Comparison of ENCODE assay signal across 13 mouse cellular contexts in genomic region chr7:83077919-83078265, GRCm38 (mm10).
DNase-seq lines count a peak whose midpoint lies in the region; ATAC-seq and TF ChIP-seq lines count a peak whose summit lies in the region.
"Had no signal": no experiment of that assay in that cellular context is flagged by ENCODE, and none has a peak within 500 bp of the region (broad histone marks: within the 10 kb centered on the region; RNA-seq: fewer than 3 reads in every experiment).

No protein-coding gene starts in this region.

- no peak for ATAC-seq in midbrain, postnatal 0 days (ENCODE audit: low FRiP score)
- no peak for ATAC-seq in limb, embryonic 13.5 days (ENCODE audit: low FRiP score, low read depth)
- ATAC-seq in stomach, embryonic 16.5 days (ENCODE audit: insufficient read depth, low FRiP score) = no peak
- ATAC-seq: CD4-positive, CD25-positive, alpha-beta regulatory T cell, adult 4 months had no signal

- H3K9me3 ChIP-seq in midbrain, embryonic 10.5 days (replicated peaks) = no peaks in the 10 kb centered on the region
- H3K9me3 ChIP-seq in midbrain, postnatal 0 days (ENCODE audit: low read length) = no peaks in the 10 kb centered on the region
- H3K9me3 ChIP-seq in hindbrain, embryonic 10.5 days = no peaks in the 10 kb centered on the region
- H3K9me3 ChIP-seq in limb, embryonic 13.5 days = no peaks in the 10 kb centered on the region
- H3K9me3 ChIP-seq in stomach, embryonic 16.5 days (replicated peaks; ENCODE audit: control insufficient read depth, low read length) = no peaks in the 10 kb centered on the region
- H3K9me3 ChIP-seq: embryonic facial prominence, embryonic 13.5 days had no signal

- H3K27ac ChIP-seq in midbrain, embryonic 10.5 days (replicated peaks) = peak overlapping the region; percentile 81
- H3K27ac ChIP-seq in midbrain, postnatal 0 days (ENCODE audit: low read depth, low read length) = no peak overlapping the region
- H3K27ac ChIP-seq in hindbrain, embryonic 10.5 days = peak overlapping the region; percentile 80
- peak overlapping the region; percentile 63; the same call in 1 of the 2 replicates for H3K27ac ChIP-seq in limb, embryonic 13.5 days
- peak overlapping the region; percentile 84 for H3K27ac ChIP-seq in stomach, embryonic 16.5 days (ENCODE audit: low read length)
- H3K27ac ChIP-seq: liver, embryonic 14.5 days had no signal

- peaks cover 23% of the 10 kb centered on the region for H3K27me3 ChIP-seq in midbrain, embryonic 10.5 days (ENCODE audit: low read depth, poor library complexity, severe bottlenecking)
- H3K27me3 ChIP-seq in midbrain, postnatal 0 days (ENCODE audit: insufficient read depth, low read length) = no peaks in the 10 kb centered on the region
- no peaks in the 10 kb centered on the region for H3K27me3 ChIP-seq in hindbrain, embryonic 10.5 days (ENCODE audit: insufficient read depth, poor library complexity, severe bottlenecking)
- H3K27me3 ChIP-seq in limb, embryonic 13.5 days = no peaks in the 10 kb centered on the region
- no peaks in the 10 kb centered on the region for H3K27me3 ChIP-seq in stomach, embryonic 16.5 days (ENCODE audit: control insufficient read depth, insufficient read depth, low read length)
- H3K27me3 ChIP-seq: embryonic facial prominence, embryonic 13.5 days had no signal

- H3K9ac ChIP-seq in midbrain, postnatal 0 days (replicated peaks; ENCODE audit: low read length, poor library complexity, severe bottlenecking) = no peak overlapping the region
- H3K9ac ChIP-seq in limb, embryonic 13.5 days = no peak overlapping the region
- 0 out of 2 replicates have a peak overlapping the region, but pooled peaks have one; percentile 28 for H3K9ac ChIP-seq in stomach, embryonic 16.5 days (ENCODE audit: low read length)
- H3K9ac ChIP-seq: embryonic facial prominence, embryonic 13.5 days; liver, embryonic 14.5 days had no signal

- H3K4me3 ChIP-seq in midbrain, embryonic 10.5 days = 0 out of 2 replicates have a peak overlapping the region, but pooled peaks have one; percentile 1
- H3K4me3 ChIP-seq in midbrain, postnatal 0 days (ENCODE audit: low read depth, low read length) = no peak overlapping the region
- no peak overlapping the region for H3K4me3 ChIP-seq in hindbrain, embryonic 10.5 days
- H3K4me3 ChIP-seq in limb, embryonic 13.5 days = no peak overlapping the region
- H3K4me3 ChIP-seq in stomach, embryonic 16.5 days (replicated peaks; ENCODE audit: low read length) = no peak overlapping the region
- H3K4me3 ChIP-seq: embryonic facial prominence, embryonic 13.5 days had no signal

- peak; percentile 24 for DNase-seq in midbrain, embryonic 10.5 days (ENCODE audit: low spot score)
- no peak for DNase-seq in midbrain, postnatal 0 days (ENCODE audit: low spot score)
- DNase-seq in hindbrain, embryonic 10.5 days (ENCODE audit: low spot score) = no peak
- DNase-seq in testis, postnatal 14 days (ENCODE audit: low spot score) = no peak
- no peak for DNase-seq in embryo, embryonic 9.5 days (ENCODE audit: extremely low spot score)
- DNase-seq: lung, postnatal 36 days; right cerebral cortex, postnatal 14 days; thymus, postnatal 4 days had no signal

- peaks cover 29% of the 10 kb centered on the region for H3K4me1 ChIP-seq in midbrain, embryonic 10.5 days
- 0 out of 2 replicates have a peak, but pooled peaks cover 3% of the 10 kb centered on the region for H3K4me1 ChIP-seq in midbrain, postnatal 0 days (ENCODE audit: insufficient read depth, low read length)
- H3K4me1 ChIP-seq in hindbrain, embryonic 10.5 days (replicated peaks) = peaks cover 27% of the 10 kb centered on the region
- peaks cover 26% of the 10 kb centered on the region for H3K4me1 ChIP-seq in limb, embryonic 13.5 days
- H3K4me1 ChIP-seq in stomach, embryonic 16.5 days (ENCODE audit: control insufficient read depth, insufficient read depth, low read length) = peaks cover 7% of the 10 kb centered on the region; the same call in 1 of the 2 replicates

- no peak for TF ChIP-seq CTCF in midbrain, postnatal 0 days (IDR thresholded peaks at IDR 0.05)

- no peak overlapping the region for H3K4me2 ChIP-seq in midbrain, postnatal 0 days (ENCODE audit: low read depth, low read length, poor library complexity, severe bottlenecking)
- peak overlapping the region; percentile 28; the same call in 1 of the 2 replicates for H3K4me2 ChIP-seq in limb, embryonic 13.5 days (replicated peaks)
- no peak overlapping the region for H3K4me2 ChIP-seq in stomach, embryonic 16.5 days (ENCODE audit: low read depth, low read length)

- no peaks in the 10 kb centered on the region for H3K36me3 ChIP-seq in midbrain, embryonic 10.5 days
- no peaks in the 10 kb centered on the region for H3K36me3 ChIP-seq in midbrain, postnatal 0 days (ENCODE audit: insufficient read depth, low read length)
- H3K36me3 ChIP-seq in hindbrain, embryonic 10.5 days = no peaks in the 10 kb centered on the region
- H3K36me3 ChIP-seq in limb, embryonic 13.5 days = no peaks in the 10 kb centered on the region
- H3K36me3 ChIP-seq in stomach, embryonic 16.5 days (ENCODE audit: control insufficient read depth, insufficient read depth, low read length) = no peaks in the 10 kb centered on the region
- H3K36me3 ChIP-seq: embryonic facial prominence, embryonic 13.5 days had no signal

- 10% methylated on average over 4 of the region's 4 CpGs for WGBS in midbrain, embryonic 10.5 days
- 10% methylated on average over 4 of the region's 4 CpGs for WGBS in midbrain, postnatal 0 days
- WGBS in hindbrain, embryonic 10.5 days = 19% methylated on average over 4 of the region's 4 CpGs
- 36% methylated on average over 4 of the region's 4 CpGs for WGBS in limb, embryonic 13.5 days
- 25% methylated on average over 4 of the region's 4 CpGs for WGBS in stomach, embryonic 16.5 days
